8 mouse cellular contexts compared by ENCODE assay signal in genomic region chr17:17826751-17827657, GRCm38 (mm10). TPM values are rescaled to one million over a fixed set of nuclear protein-coding genes. Genes with fewer than 3 reads are reported as not detected.
DNase-seq lines count a peak whose midpoint lies in the region; ATAC-seq and TF ChIP-seq lines count a peak whose summit lies in the region.

Spaca6 (plus strand) TSS chr17:17827158.

- peak within 1 kb of the TSS; percentile 86 for H3K4me3 ChIP-seq in layer of hippocampus, adult 2 months
- peak within 1 kb of the TSS; percentile 79 for H3K4me3 ChIP-seq in lung, adult 2 months (replicated peaks; ENCODE audit: extremely low read depth, low read depth, low read length)
- peak within 1 kb of the TSS; percentile 100 for H3K4me3 ChIP-seq in olfactory bulb, adult 2 months (ENCODE audit: insufficient read depth, low read depth, low read length)

- 2% methylated on average over 25 of the region's 42 CpGs for WGBS in lung, adult 2 months
- under 1% methylated on average over 41 of the region's 42 CpGs for WGBS in olfactory bulb, adult 2 months

- TF ChIP-seq POLR2A in lung, adult 2 months (IDR thresholded peaks at IDR 0.05; ENCODE audit: borderline replicate concordance, extremely low read depth, low read depth, low read length), result peak; percentile 99
- peak; percentile 95 for TF ChIP-seq POLR2A in olfactory bulb, adult 2 months (IDR thresholded peaks at IDR 0.05; ENCODE audit: insufficient read depth, low read depth, low read length)

- H3K27ac ChIP-seq in layer of hippocampus, adult 2 months, result peak within 1 kb of the TSS; percentile 100
- peak within 1 kb of the TSS; percentile 100 for H3K27ac ChIP-seq in olfactory bulb, adult 2 months (ENCODE audit: insufficient read depth, low read depth, low read length)

- H3K4me1 ChIP-seq in lung, adult 2 months (ENCODE audit: control insufficient read depth, insufficient read depth, low read length), result peaks cover 3% of the 10 kb centered on the region; the same call in 1 of the 2 replicates
- H3K4me1 ChIP-seq in olfactory bulb, adult 2 months (ENCODE audit: control insufficient read depth, insufficient read depth, low read length), result peaks cover 17% of the 10 kb centered on the region

- TF ChIP-seq CTCF in layer of hippocampus, adult 2 months (conservative IDR thresholded peaks at IDR 0.05), result no peak
- no peak for TF ChIP-seq CTCF in lung, adult 2 months (IDR thresholded peaks at IDR 0.05; ENCODE audit: insufficient read depth, low read length)
- TF ChIP-seq CTCF in olfactory bulb, adult 2 months (IDR thresholded peaks at IDR 0.05; ENCODE audit: insufficient read depth, low read depth, low read length), result no peak

- peak; percentile 89 for ATAC-seq in frontal cortex, adult (ENCODE audit: low TSS enrichment)

- intact Hi-C loops in heart, postnatal 36 days (cut with DNase I), result loop anchor here (1.0 to 5.0 kb wide), 2 partner anchors 11 to 205 kb away; no protein-coding TSS in a partner anchor

- DNase-seq in MN1 (ENCODE audit: low spot score), result peak; percentile 91
- DNase-seq in cerebellum, adult 8-10 months, result peak; percentile 95
- DNase-seq in heart, postnatal 36 days, result peak; percentile 93 to 94
- peak; percentile 93 for DNase-seq in layer of hippocampus, adult 2 months (ENCODE audit: low spot score in 2 of 2)
- peak; percentile 93 for DNase-seq in lung, adult 2 months
- peak; percentile 94 for DNase-seq in urinary bladder, postnatal 25 days (ENCODE audit: low spot score)

RNA-seq across cellular contexts. Expression of gene Spaca6, which starts in this region (rescaled TPM):
- total RNA-seq in heart, postnatal 36 days (2021), result 10 to 100 TPM; 12.6 to 13.0 TPM
- 100 to 1,000 TPM; 109 to 126 TPM for total RNA-seq in layer of hippocampus, adult 2 months (2021)
- 38.5 and 56.7 TPM in 2 replicates for polyA plus RNA-seq in lung, adult 2 months (2012; rRNA removed)
- not detected in 2 replicates for polyA plus RNA-seq in olfactory bulb, adult 2 months (2012; ENCODE audit: insufficient read depth, insufficient read length, low replicate concordance, missing spikeins)

Comparison
In these comparisons a context has a peak if more than half of its experiments do, and no peak if none do; other contexts are left out.
1. Peak in every context shown above with its lines: DNase-seq, ATAC-seq, H3K4me3 ChIP-seq and H3K27ac ChIP-seq.
2. RNA of gene Spaca6 (total RNA-seq): 109 to 126 TPM in layer of hippocampus, adult 2 months; 12.6 to 13.0 TPM in heart, postnatal 36 days; every median in the first group is over 4 times any median in the second.